In the genomic region with DNA sequence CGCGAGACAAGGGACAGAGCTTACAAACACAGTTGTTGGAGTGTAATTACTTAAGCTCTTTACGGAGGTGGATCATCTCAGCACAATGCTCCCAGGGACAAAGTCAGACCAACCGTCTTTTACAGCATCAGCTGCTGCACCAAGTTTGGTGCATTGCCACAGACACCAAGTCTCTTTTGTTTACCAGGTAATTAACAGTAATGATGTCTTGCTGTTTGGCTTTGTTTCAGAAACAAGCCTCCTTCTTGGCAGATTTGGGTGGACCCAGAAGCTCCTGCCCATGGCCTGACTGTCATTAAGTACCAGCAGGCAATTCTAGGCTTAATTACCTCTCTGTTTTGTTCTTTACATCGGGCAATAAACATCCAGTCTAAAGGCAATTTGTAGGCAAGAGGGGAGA, we compare ENCODE assay signal across 22 mouse cellular contexts.
A peak's percentile ranks its signal among the peaks of the same experiment; 100 is the strongest.
DNase-seq lines count a peak whose midpoint lies in the region; ATAC-seq and TF ChIP-seq lines count a peak whose summit lies in the region.
"Had no signal": no experiment of that assay in that cellular context is flagged by ENCODE, and none has a peak within 500 bp of the region (broad histone marks: within the 10 kb centered on the region; RNA-seq: fewer than 3 reads in every experiment).

No protein-coding gene starts in this region.

- H3K27me3 ChIP-seq in hindbrain, embryonic 14.5 days (ENCODE audit: control insufficient read depth, insufficient read depth, low read length), result peaks cover 39% of the 10 kb centered on the region
- peaks cover 33% of the 10 kb centered on the region for H3K27me3 ChIP-seq in hindbrain, embryonic 10.5 days (ENCODE audit: insufficient read depth, poor library complexity, severe bottlenecking)
- H3K27me3 ChIP-seq in midbrain, postnatal 0 days (ENCODE audit: insufficient read depth, low read length), result peaks cover 5% of the 10 kb centered on the region
- peaks cover 39% of the 10 kb centered on the region for H3K27me3 ChIP-seq in midbrain, embryonic 10.5 days (ENCODE audit: low read depth, poor library complexity, severe bottlenecking)
- H3K27me3 ChIP-seq in forebrain, embryonic 15.5 days, result peaks cover 7% of the 10 kb centered on the region
- no peaks in the 10 kb centered on the region for H3K27me3 ChIP-seq in liver, embryonic 12.5 days (replicated peaks)
- H3K27me3 ChIP-seq: heart, embryonic 13.5 days; limb, embryonic 12.5 days; liver, embryonic 13.5 days had no signal

- no peaks in the 10 kb centered on the region for H3K4me1 ChIP-seq in hindbrain, embryonic 14.5 days (replicated peaks; ENCODE audit: control insufficient read depth, insufficient read depth, low read length)
- no peaks in the 10 kb centered on the region for H3K4me1 ChIP-seq in hindbrain, embryonic 10.5 days (replicated peaks)
- H3K4me1 ChIP-seq in midbrain, postnatal 0 days (ENCODE audit: insufficient read depth, low read length), result no peaks in the 10 kb centered on the region
- no peaks in the 10 kb centered on the region for H3K4me1 ChIP-seq in midbrain, embryonic 10.5 days
- peaks cover 14% of the 10 kb centered on the region for H3K4me1 ChIP-seq in forebrain, embryonic 15.5 days
- H3K4me1 ChIP-seq in liver, embryonic 12.5 days, result no peaks in the 10 kb centered on the region
- H3K4me1 ChIP-seq: heart, embryonic 13.5 days; liver, embryonic 13.5 days had no signal

- H3K27ac ChIP-seq in hindbrain, embryonic 14.5 days, result no peak overlapping the region
- H3K27ac ChIP-seq in hindbrain, embryonic 10.5 days, result no peak overlapping the region
- no peak overlapping the region for H3K27ac ChIP-seq in midbrain, postnatal 0 days (ENCODE audit: low read depth, low read length)
- no peak overlapping the region for H3K27ac ChIP-seq in midbrain, embryonic 10.5 days (replicated peaks)
- no peak overlapping the region for H3K27ac ChIP-seq in forebrain, embryonic 15.5 days (replicated peaks)
- no peak overlapping the region for H3K27ac ChIP-seq in liver, embryonic 12.5 days
- H3K27ac ChIP-seq: heart, embryonic 13.5 days; limb, embryonic 12.5 days; liver, embryonic 13.5 days had no signal

- WGBS in hindbrain, embryonic 14.5 days, result 31% methylated on average over 5 of the region's 5 CpGs
- WGBS in hindbrain, embryonic 10.5 days, result 38% methylated on average over 5 of the region's 5 CpGs
- WGBS in midbrain, postnatal 0 days, result 27% methylated on average over 5 of the region's 5 CpGs
- WGBS in midbrain, embryonic 10.5 days, result 19% methylated on average over 5 of the region's 5 CpGs
- WGBS in forebrain, embryonic 15.5 days, result 3% methylated on average over 5 of the region's 5 CpGs
- 56% methylated on average over 5 of the region's 5 CpGs for WGBS in liver, embryonic 12.5 days (ENCODE audit: insufficient replicate concordance)

- no peak; the same call in 1 of the 2 replicates for ATAC-seq in hindbrain, embryonic 14.5 days (ENCODE audit: low FRiP score)
- ATAC-seq in midbrain, postnatal 0 days (ENCODE audit: low FRiP score), result no peak
- ATAC-seq in forebrain, embryonic 15.5 days (replicated peaks), result peak; percentile 68
- no peak for ATAC-seq in liver, embryonic 12.5 days
- ATAC-seq in erythroid progenitor cell, adult 5-6 weeks (replicated peaks; ENCODE audit: low FRiP score, poor library complexity, severe bottlenecking), result no peak
- ATAC-seq: inflammation-experienced regulatory T-cells, adult 6 months had no signal

- TF ChIP-seq CTCF in midbrain, postnatal 0 days (IDR thresholded peaks at IDR 0.05), result no peak

- H3K9ac ChIP-seq in hindbrain, embryonic 14.5 days, result no peak overlapping the region
- H3K9ac ChIP-seq in midbrain, postnatal 0 days (replicated peaks; ENCODE audit: low read length, poor library complexity, severe bottlenecking), result no peak overlapping the region
- no peak overlapping the region for H3K9ac ChIP-seq in forebrain, embryonic 15.5 days (replicated peaks)
- no peak overlapping the region for H3K9ac ChIP-seq in liver, embryonic 12.5 days
- H3K9ac ChIP-seq: heart, embryonic 13.5 days; limb, embryonic 12.5 days; liver, embryonic 13.5 days; lung, embryonic 14.5 days had no signal

- no peaks in the 10 kb centered on the region for H3K9me3 ChIP-seq in hindbrain, embryonic 14.5 days (ENCODE audit: control insufficient read depth, low read length)
- no peaks in the 10 kb centered on the region for H3K9me3 ChIP-seq in hindbrain, embryonic 10.5 days
- no peaks in the 10 kb centered on the region for H3K9me3 ChIP-seq in midbrain, postnatal 0 days (ENCODE audit: low read length)
- no peaks in the 10 kb centered on the region for H3K9me3 ChIP-seq in midbrain, embryonic 10.5 days (replicated peaks)
- no peaks in the 10 kb centered on the region for H3K9me3 ChIP-seq in forebrain, embryonic 15.5 days
- H3K9me3 ChIP-seq in liver, embryonic 12.5 days (replicated peaks), result no peaks in the 10 kb centered on the region
- H3K9me3 ChIP-seq: heart, embryonic 13.5 days; limb, embryonic 12.5 days; liver, embryonic 13.5 days had no signal

- H3K4me2 ChIP-seq in hindbrain, embryonic 14.5 days (replicated peaks), result no peak overlapping the region
- no peak overlapping the region for H3K4me2 ChIP-seq in midbrain, postnatal 0 days (ENCODE audit: low read depth, low read length, poor library complexity, severe bottlenecking)
- H3K4me2 ChIP-seq in forebrain, embryonic 15.5 days (replicated peaks), result no peak overlapping the region
- no peak overlapping the region for H3K4me2 ChIP-seq in liver, embryonic 12.5 days
- H3K4me2 ChIP-seq: heart, embryonic 13.5 days; limb, embryonic 12.5 days; liver, embryonic 13.5 days; lung, embryonic 14.5 days had no signal

- H3K36me3 ChIP-seq in hindbrain, embryonic 14.5 days (replicated peaks; ENCODE audit: control insufficient read depth, insufficient read depth), result no peaks in the 10 kb centered on the region
- H3K36me3 ChIP-seq in hindbrain, embryonic 10.5 days, result no peaks in the 10 kb centered on the region
- H3K36me3 ChIP-seq in midbrain, postnatal 0 days (ENCODE audit: insufficient read depth, low read length), result no peaks in the 10 kb centered on the region
- H3K36me3 ChIP-seq in midbrain, embryonic 10.5 days, result no peaks in the 10 kb centered on the region
- H3K36me3 ChIP-seq in forebrain, embryonic 15.5 days, result no peaks in the 10 kb centered on the region
- no peaks in the 10 kb centered on the region for H3K36me3 ChIP-seq in liver, embryonic 12.5 days
- H3K36me3 ChIP-seq: heart, embryonic 13.5 days; limb, embryonic 12.5 days; liver, embryonic 13.5 days had no signal

- H3K4me3 ChIP-seq in hindbrain, embryonic 14.5 days (replicated peaks; ENCODE audit: low read length), result no peak overlapping the region
- no peak overlapping the region for H3K4me3 ChIP-seq in hindbrain, embryonic 10.5 days
- no peak overlapping the region for H3K4me3 ChIP-seq in midbrain, postnatal 0 days (ENCODE audit: low read depth, low read length)
- no peak overlapping the region for H3K4me3 ChIP-seq in midbrain, embryonic 10.5 days
- H3K4me3 ChIP-seq in forebrain, embryonic 15.5 days, result no peak overlapping the region
- H3K4me3 ChIP-seq in liver, embryonic 12.5 days, result no peak overlapping the region
- H3K4me3 ChIP-seq: heart, embryonic 13.5 days; limb, embryonic 12.5 days; liver, embryonic 13.5 days had no signal

- DNase-seq in hindbrain, embryonic 14.5 days (ENCODE audit: low spot score), result peak; percentile 35
- no peak for DNase-seq in hindbrain, embryonic 10.5 days (ENCODE audit: low spot score)
- DNase-seq in midbrain, postnatal 0 days (ENCODE audit: low spot score), result peak; percentile 34
- DNase-seq in midbrain, embryonic 10.5 days (ENCODE audit: low spot score), result no peak
- peak; percentile 79 for DNase-seq in retina, embryonic 14.5 days (ENCODE audit: low spot score)
- DNase-seq: cerebellum, adult 9-10 months; gastrocnemius, postnatal 10 days; heart, adult 18-20 months; kidney, adult 2 months; kidney, postnatal 10 days; liver, embryonic 13.5 days; lung, embryonic 14.5 days; lung, postnatal 36 days; right cerebral cortex, postnatal 14 days; spleen, adult 18-20 months; thymus, adult 2 months had no signal

Comparison
In these comparisons a context has a peak if more than half of its experiments do, and no peak if none do; other contexts are left out.
1. DNase-seq: peak in hindbrain, embryonic 14.5 days (single experiment), midbrain, postnatal 0 days (single experiment) and retina, embryonic 14.5 days (single experiment); none in hindbrain, embryonic 10.5 days (single experiment) and midbrain, embryonic 10.5 days (single experiment).